Mouse (Mus musculus) erythroblast, embryonic 14.5 days (primary cell): Measurements from ENCODE around the gene Rhot2. TPM values are rescaled to one million over a fixed set of nuclear protein-coding genes. Genes with fewer than 3 reads are reported as not detected.

Experiments
- H3K27me3 ChIP-seq: 2 replicates; pipeline ENCODE4 v1.6.1; 2012; ENCODE audit warnings: inconsistent platforms; ENCODE audit not compliant: control insufficient read depth
- H3K36me3 ChIP-seq: 2 replicates; pipeline ENCODE4 v1.6.1; 2012; ENCODE audit warnings: mild to moderate bottlenecking, inconsistent platforms; ENCODE audit not compliant: control insufficient read depth
- H3K4me1 ChIP-seq: 2 replicates; pipeline ENCODE4 v1.6.1; 2012; ENCODE audit warnings: inconsistent platforms; ENCODE audit not compliant: control insufficient read depth
- H3K4me3 ChIP-seq: replicated peaks from 2 replicates; pipeline ENCODE3; 2012; ENCODE audit warnings: moderate library complexity, mild to moderate bottlenecking, inconsistent platforms
- H3K9me3 ChIP-seq: 2 replicates; pipeline ENCODE4 v1.6.1; 2012; ENCODE audit warnings: low read length, inconsistent platforms, mixed read lengths; ENCODE audit not compliant: control insufficient read depth
- GATA1 ChIP-seq: IDR thresholded peaks from 2 replicates; pipeline ENCODE4 v1.6.1; 2012; ENCODE audit warnings: low read length, inconsistent platforms, mixed read lengths
- TAL1 ChIP-seq: IDR thresholded peaks from 3 replicates; pipeline ENCODE4 v1.6.1; 2012; ENCODE audit warnings: low read length, inconsistent platforms, mixed read lengths
- polyA plus RNA-seq: library from polyadenylated mRNA; stranded (reverse); fragments of >175 nt; gene quantifications from 2 replicates; pipeline ENCODE4 v1.2.3, GENCODE M21; 2012

Gene Rhot2
- polyA plus RNA-seq, 1 experiment: 19.8 TPM

DNA sequence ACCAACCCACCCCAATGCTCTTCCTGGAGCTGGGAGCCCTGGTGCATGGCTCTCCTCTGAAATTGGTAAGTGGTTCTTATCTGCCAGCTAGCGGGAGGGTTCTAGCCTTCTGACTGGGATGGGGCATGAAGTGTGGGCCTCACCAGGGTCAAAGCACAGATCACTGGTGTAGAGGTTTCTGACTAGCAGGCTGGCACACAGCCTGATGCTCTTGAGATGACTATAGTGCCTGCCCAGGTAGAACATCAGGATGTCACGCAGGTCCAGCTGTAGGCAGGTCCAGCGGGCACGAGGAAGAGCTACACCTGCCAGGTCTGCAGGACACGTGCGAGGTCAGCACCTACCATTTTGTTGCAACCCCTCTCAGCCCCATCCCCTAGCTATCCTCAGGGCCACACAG, 15.6 kb upstream of the Rhot2 start:
- Histone ChIP-seq H3K36me3 (peaks cover 61% of the 10 kb centered on the region), H3K4me3 (peak overlapping the region; percentile 72), H3K4me1 (peaks cover 58% of the 10 kb centered on the region), H3K9me3 (no peaks in the 10 kb centered on the region), H3K27me3 (no peaks in the 10 kb centered on the region)
- no peak for TF ChIP-seq TAL1
- TF ChIP-seq GATA1: no peak

DNA sequence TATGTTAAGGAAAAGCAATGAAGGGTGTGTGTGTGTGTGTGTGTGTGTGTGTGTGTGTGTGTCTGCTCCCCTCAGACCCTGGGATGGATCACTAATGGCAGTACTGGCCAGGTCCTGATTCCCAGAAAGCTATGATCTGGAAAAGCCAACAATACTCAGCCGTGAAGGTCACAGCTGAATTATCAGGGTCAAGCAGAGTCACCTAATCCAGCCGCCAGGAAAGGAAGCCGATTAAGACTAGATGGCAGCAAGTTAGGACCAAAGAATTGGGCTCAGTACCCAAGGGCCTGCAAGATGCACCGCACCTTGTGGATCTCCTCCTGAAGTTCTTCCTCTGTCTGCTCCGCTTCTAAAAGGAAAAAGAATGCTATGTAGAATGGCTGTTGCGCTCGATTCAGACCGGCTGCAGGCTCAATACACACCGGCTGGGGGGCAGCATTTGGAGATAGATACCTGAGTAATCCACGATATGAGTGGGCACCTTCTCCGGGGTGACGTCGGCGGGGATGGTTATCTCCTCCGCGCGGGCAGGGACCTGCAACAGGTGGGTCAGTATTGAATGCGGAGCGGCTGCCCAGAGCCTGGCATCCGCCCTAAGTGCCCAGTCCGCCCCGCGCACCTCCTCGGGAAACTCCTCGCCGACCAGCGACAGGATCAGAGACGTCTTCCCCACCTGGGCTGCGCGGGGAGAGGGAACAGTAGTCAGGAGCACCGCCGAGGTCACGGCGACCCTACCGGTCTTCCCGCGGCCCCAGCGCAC, 835 bp downstream of the Rhot2 start:
- H3K4me1 ChIP-seq: peaks cover 58% of the 10 kb centered on the region
- TF ChIP-seq GATA1 (peak; percentile 54), TAL1 (0 out of 3 replicates have a peak, but pooled peaks have one; percentile 13)

DNA sequence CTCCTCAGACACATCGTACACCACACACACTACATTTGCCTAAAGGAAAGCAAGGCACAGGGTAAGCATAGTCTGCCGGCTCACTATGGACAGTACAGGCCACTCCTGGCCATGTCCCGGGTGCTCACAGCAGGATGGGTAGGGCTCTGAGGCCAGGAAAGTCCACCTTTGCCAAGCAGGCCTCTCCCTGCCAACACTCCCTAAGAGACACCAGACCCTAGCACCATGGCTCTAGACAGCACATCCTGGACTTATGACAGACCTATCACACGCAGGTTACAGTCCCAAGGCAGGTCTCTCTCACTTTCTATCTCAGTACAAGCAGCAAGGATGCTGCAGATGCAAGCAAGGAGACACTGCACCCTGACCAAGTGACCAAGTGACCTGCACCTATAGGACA, 1.5 kb downstream of the Rhot2 start:
- Histone ChIP-seq H3K4me1 (peaks cover 62% of the 10 kb centered on the region), H3K36me3 (peaks cover 86% of the 10 kb centered on the region), H3K27me3 (no peaks in the 10 kb centered on the region), H3K4me3 (peak overlapping the region; percentile 80), H3K9me3 (no peaks in the 10 kb centered on the region)
- no peak for TF ChIP-seq GATA1
- no peak for TF ChIP-seq TAL1

More for the DNA sequence above, 835 bp downstream of the Rhot2 start:
- peaks cover 87% of the 10 kb centered on the region for H3K36me3 ChIP-seq
- H3K4me3 ChIP-seq: peak overlapping the region; percentile 80
- H3K27me3 ChIP-seq: no peaks in the 10 kb centered on the region
- H3K9me3 ChIP-seq: no peaks in the 10 kb centered on the region

DNA sequence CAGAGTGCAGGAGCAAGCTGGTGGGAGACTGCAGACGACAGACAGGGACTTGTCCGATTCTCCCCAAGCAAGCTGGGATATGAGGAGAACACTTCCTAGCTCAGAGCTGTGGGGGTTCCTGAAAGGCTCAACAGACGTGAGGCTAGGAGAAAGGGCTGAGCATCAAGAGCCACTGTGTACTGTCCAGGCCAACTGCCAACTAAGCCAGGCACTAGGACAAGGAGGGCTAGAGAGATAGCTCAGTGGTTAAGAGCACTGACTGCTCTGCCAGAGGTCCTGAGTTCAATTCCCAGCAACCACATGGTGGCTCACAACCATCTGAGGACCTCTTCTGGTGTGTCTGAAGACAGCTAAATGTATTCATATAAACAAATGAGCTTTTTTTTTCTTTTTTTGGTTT, 2.1 kb downstream of the Rhot2 start:
- Histone ChIP-seq H3K36me3 (peaks cover 86% of the 10 kb centered on the region), H3K4me3 (peak overlapping the region; percentile 21), H3K27me3 (no peaks in the 10 kb centered on the region), H3K4me1 (peaks cover 68% of the 10 kb centered on the region), H3K9me3 (no peaks in the 10 kb centered on the region)
- no peak for TF ChIP-seq TAL1

DNA sequence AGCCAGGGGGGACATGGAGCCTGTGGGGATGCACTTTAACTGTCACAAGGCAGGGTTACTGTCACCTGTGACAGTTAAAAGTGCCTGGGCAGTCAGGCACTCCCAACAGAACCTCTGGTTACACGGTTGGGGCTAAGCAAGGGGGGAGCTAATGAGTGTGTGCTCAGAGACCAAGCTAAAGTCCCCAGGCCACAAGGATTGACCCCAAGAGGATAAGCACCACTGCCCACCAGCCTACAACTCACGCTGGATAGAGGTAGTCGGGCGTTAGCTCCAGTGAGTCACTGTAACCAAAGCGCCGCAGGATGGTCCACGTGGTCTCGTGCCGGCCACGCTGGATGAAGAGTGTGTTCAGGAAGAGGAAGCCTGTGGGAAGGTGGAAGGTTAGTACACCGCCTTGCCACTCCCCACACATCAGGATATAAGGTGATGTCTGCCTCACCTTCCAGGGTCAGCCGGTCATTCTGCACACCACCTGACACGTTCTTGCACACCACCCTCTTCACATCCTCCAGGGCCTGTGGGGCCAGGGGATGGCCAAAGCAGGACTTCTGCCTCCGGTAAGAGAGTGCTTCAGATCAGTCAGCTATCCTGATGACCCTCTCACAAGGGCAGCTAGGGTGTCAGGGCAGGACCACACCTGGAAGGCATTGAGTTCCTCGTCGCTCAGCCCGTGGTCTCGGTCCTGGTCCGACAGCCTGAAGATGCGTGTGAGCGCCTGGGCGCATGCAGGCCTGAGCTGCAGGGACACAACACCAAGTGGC, 3.4 kb downstream of the Rhot2 start, which contains the start of gene Gm20683:
Gene Gm20683, minus strand, starts transcription at position 647 of the 764 bp plus-strand sequence.
- TF ChIP-seq TAL1: no peak
- TF ChIP-seq GATA1: no peak
- Histone ChIP-seq H3K9me3 (no peaks in the 10 kb centered on the region), H3K27me3 (no peaks in the 10 kb centered on the region), H3K4me1 (peaks cover 80% of the 10 kb centered on the region), H3K4me3 (peak within 1 kb of the TSS; percentile 21), H3K36me3 (peaks cover 82% of the 10 kb centered on the region)

DNA sequence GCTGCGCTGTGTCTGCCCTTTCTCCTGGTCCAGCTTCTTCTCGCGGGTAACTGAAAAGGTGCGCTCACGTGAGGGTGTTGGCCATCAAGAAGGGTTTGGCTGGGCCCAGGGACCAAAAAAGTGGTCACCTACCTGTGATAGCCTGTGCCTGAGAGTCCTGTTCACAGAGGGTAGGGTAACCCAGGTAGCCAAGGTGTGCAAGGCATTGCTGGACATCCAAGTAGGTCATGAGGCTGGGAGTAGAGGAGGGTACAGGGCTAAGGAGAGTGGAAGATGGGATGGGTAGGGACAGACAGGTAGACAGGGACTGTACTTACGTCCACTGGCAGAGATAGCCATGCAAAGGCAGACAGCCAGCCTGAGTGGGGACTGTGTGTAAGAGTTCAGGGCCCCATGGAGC, 4.1 kb downstream of the Rhot2 start:
- Histone ChIP-seq H3K36me3 (peaks cover 82% of the 10 kb centered on the region), H3K27me3 (no peaks in the 10 kb centered on the region), H3K4me1 (peaks cover 83% of the 10 kb centered on the region)

DNA sequence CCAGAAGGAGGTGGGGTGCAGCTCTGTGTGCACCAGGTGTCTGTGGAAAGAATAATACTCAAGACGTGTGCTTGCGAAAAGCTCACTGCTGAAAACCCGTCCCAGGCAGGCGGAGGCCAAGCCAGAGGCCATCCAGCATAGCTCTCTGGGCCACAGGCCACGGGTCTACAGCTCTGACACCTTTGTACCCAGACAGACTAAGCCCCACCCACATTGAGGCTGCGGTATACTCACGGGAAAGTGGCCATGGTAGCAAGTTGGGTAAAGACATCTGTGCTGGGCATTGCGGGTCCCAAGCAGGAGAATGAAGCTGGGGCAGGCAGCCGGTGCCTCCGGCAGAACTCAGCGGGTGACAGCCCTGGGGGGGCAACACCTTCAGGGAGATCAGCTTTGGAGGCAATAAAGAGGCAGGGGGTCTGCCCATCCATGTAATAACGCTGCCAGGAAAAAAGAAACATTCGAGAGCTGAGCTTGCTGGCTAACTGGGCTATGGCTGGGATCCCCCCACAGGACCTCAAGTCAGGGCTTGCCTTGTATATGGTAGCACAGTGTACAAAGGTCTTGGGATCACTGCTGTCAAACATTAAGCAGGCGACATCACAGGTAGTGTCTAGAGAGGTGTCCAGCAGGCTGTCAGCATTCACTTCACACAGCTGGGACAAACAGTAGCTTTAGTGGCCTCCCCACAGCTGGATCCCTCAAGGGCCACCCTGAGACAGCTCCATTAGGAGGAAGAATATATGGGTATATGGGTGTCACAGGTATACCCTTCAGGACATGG, 5.0 kb downstream of the Rhot2 start:
- Histone ChIP-seq H3K36me3 (peaks cover 83% of the 10 kb centered on the region), H3K4me3 (no peak overlapping the region), H3K27me3 (no peaks in the 10 kb centered on the region), H3K4me1 (peaks cover 83% of the 10 kb centered on the region), H3K9me3 (no peaks in the 10 kb centered on the region)
- no peak for TF ChIP-seq GATA1
- no peak for TF ChIP-seq TAL1

More for the DNA sequence above, 4.1 kb downstream of the Rhot2 start:
- Histone ChIP-seq H3K9me3 (no peaks in the 10 kb centered on the region), H3K4me3 (no peak overlapping the region)
- no peak for TF ChIP-seq GATA1
- TF ChIP-seq TAL1: no peak

DNA sequence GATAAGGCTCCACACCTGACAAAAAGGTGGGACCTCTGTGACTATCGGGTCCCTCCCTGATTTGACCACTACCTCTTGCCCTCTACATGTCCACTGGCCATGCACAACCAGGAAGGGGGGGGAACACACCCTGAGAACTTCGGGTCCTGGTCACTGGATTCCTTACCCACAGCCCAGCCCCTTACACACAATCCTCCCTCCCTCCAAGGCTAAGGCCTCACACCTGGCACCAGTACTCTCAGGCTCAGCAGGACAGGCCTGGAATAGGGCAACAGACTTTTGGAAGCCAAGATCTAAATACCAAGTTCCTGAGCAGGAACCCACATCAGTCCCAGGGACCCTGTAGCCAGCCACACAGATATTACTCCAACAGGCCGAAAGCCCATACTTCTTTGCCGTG, 5.7 kb downstream of the Rhot2 start:
- TF ChIP-seq TAL1 (no peak), GATA1 (no peak)
- H3K36me3 ChIP-seq: peaks cover 84% of the 10 kb centered on the region
- H3K9me3 ChIP-seq: no peaks in the 10 kb centered on the region
- no peaks in the 10 kb centered on the region for H3K27me3 ChIP-seq
- H3K4me1 ChIP-seq: peaks cover 85% of the 10 kb centered on the region
- no peak overlapping the region for H3K4me3 ChIP-seq

DNA sequence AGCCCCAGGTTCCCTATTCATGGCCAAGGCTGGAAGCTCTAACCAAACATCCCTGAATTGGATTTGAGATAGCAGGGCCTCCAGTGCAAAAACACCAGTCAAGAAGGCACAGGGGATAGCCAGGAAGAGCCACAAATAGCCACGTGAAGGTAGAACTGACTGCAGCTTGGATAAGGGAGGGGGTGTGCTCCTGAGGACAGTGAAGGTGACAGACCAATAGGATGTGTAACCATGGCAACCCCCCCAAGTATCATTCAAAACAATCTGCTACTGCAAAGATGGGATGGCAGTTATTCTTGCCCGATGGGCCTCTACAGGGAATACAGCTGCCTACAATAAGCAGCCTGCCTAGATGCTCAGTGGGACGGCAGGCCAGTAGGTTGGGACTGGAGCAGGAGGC, 7.1 kb downstream of the Rhot2 start:
- Histone ChIP-seq H3K36me3 (peaks cover 76% of the 10 kb centered on the region), H3K9me3 (no peaks in the 10 kb centered on the region), H3K4me3 (no peak overlapping the region), H3K4me1 (peaks cover 82% of the 10 kb centered on the region), H3K27me3 (no peaks in the 10 kb centered on the region)
- TF ChIP-seq GATA1 (no peak), TAL1 (no peak)
